Mouse (Mus musculus) small intestine, adult 10 weeks (tissue): ENCODE results near the gene a. TPM values are rescaled to one million over a fixed set of nuclear protein-coding genes. Genes with fewer than 3 reads are reported as not detected.

Experiments
- polyA plus RNA-seq: library from polyadenylated mRNA; stranded (reverse); fragments of 350-450 nt; fragmentation: Illumina TruSeq; extraction: RNeasy Lipid Tissue Mini Kit (QIAGEN cat#74804); gene quantifications from one replicate; pipeline ENCODE4 v1.2.3, GENCODE M21; 2014; ENCODE audit warnings: low replicate concordance

Gene a
- polyA plus RNA-seq, result not detected

GRCm38 (mm10) chr2:154790656-154791483 is at the start of gene a, which contains the start of gene Raly:
TSS of gene a (plus strand) at chr2:154791402.
TSS of gene Raly (plus strand) at chr2:154791096.

GRCm38 (mm10) chr2:154769930-154770329 is 21.3 kb upstream of the a start, which contains the start of gene Gm14214:
TSS of gene Gm14214 (minus strand) at chr2:154770030.

GRCm38 (mm10) chr2:154892201-154893044 is 101.2 kb downstream of the a start, which contains the start of gene Eif2s2:
TSS of gene Eif2s2 (minus strand) at chr2:154892935.

GRCm38 (mm10) chr2:155018251-155018755 is 227.1 kb downstream of the a start, which contains the start of gene Gm14226:
TSS of gene Gm14226 (plus strand) at chr2:155018266.

GRCm38 (mm10) chr2:155073978-155074765 is 283.0 kb downstream of the a start, which contains the start of gene Ahcy:
TSS of gene Ahcy (minus strand) at chr2:155074497.

Other genes starting within 250 kb of the a start
- gene 1700003F12Rik, start 244.3 kb upstream of the a start, polyA plus RNA-seq, result not detected
- gene Actl10, start 239.6 kb upstream of the a start, polyA plus RNA-seq, result not detected
- gene Necab3, start 232.5 kb upstream of the a start, polyA plus RNA-seq, result not detected
- not detected for gene E2f1, start 221.5 kb upstream of the a start, polyA plus RNA-seq
- 8.1 TPM for gene Pxmp4, start 187.7 kb upstream of the a start, polyA plus RNA-seq
- gene Zfp341, start 178.1 kb upstream of the a start, polyA plus RNA-seq, result not detected
- gene 4930519P11Rik, start 178.0 kb upstream of the a start, polyA plus RNA-seq, result not detected
- gene Chmp4b, start 139.7 kb upstream of the a start, polyA plus RNA-seq, result 57.0 TPM
- not detected for gene Gm14214, start 21.4 kb upstream of the a start, polyA plus RNA-seq
- gene Raly, start 306 bp upstream of the a start, polyA plus RNA-seq, result 96.0 TPM
- gene Eif2s2, start 101.5 kb downstream of the a start, polyA plus RNA-seq, result 293 TPM
- not detected for gene Gm14226, start 226.9 kb downstream of the a start, polyA plus RNA-seq